Mouse (Mus musculus) bone marrow macrophage, adult 2 months (primary cell): ENCODE measurements around the gene Camk2d.

Source experiments
- CTCF ChIP-seq: IDR thresholded peaks from 2 replicates; pipeline ENCODE4 v1.5.1; 2012; ENCODE audit warnings: low read depth, mild to moderate bottlenecking, low read length, moderate library complexity
- POLR2A ChIP-seq: IDR thresholded peaks from 2 replicates; pipeline ENCODE4 v1.6.1; 2012; ENCODE audit warnings: mild to moderate bottlenecking, low read depth, low read length, borderline replicate concordance

DNA sequence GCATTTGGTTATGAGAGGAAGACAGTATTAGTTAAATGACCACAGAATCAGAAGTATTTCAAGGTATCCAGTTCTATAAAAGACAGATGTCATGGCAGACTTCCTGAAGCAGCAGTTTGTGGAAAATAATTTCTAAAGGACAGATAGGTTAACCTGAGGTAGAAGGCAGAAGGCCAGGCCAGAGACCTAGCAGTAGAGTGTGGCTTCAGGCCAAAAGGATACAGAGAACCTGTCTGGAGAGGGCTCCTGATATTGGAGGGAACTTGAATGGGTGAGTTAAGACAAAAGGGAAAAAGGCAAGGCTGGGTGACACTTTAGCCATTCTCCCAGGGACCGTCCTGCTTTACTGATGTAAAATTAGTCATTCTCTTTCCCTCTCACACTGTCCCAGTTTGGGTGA is 118.2 kb downstream of the Camk2d start:
- TF ChIP-seq CTCF (no peak), POLR2A (no peak)
